Mouse (Mus musculus) erythroblast, embryonic 14.5 days (primary cell): Measurements from ENCODE around the gene Spin1.

Experiments
- GATA1 ChIP-seq: IDR thresholded peaks from 2 replicates; pipeline ENCODE4 v1.6.1; 2012; ENCODE audit warnings: low read length, inconsistent platforms, mixed read lengths
- TAL1 ChIP-seq: IDR thresholded peaks from 3 replicates; pipeline ENCODE4 v1.6.1; 2012; ENCODE audit warnings: low read length, inconsistent platforms, mixed read lengths

- no peak for TF ChIP-seq GATA1
- TF ChIP-seq TAL1: no peak
These were observed 37.0 kb upstream of the Spin1 start for GRCm38 (mm10) chr13:51063721-51064120.
